Mouse (Mus musculus): Measurements from ENCODE around the gene Itga9.
"Not testable (repeated sequence)": the region's sequence is repeated elsewhere in the genome, so short reads cannot be mapped to it uniquely, and the experiment has no call there.

Gene Itga9

GRCm38 (mm10) chr9:118606148-118606816, at the start of gene Itga9:
Gene Itga9, plus strand, starts transcription at chr9:118606690.
- DNase-seq, result peak; percentile 61

- no peak for DNase-seq
Measured at GRCm38 (mm10) chr9:118556951-118557780, 49.3 kb upstream of the Itga9 start.

DNA sequence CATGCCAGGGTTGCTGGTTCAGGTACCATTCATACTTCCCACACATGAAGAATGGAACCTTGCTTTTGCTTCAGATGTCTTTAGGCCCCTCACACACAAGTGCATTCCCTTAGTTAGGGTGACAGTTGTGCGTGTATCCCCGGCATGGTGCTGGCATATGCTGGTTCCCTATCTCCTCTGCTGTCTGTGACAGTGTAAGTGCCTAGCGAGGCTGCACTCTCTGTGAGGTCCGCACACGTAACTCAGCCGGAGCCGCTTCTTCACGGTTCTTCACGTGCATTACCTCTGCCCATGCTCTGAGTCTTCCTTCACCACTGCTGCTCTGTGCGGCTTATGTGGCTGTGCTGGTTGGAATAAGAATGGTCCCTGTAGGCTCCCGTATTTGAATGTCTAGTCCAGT, 43.1 kb upstream of the Itga9 start:
- no peak for DNase-seq

GRCm38 (mm10) chr9:118563866-118564265, 42.6 kb upstream of the Itga9 start:
- DNase-seq, result no peak

GRCm38 (mm10) chr9:118564696-118565095, 41.8 kb upstream of the Itga9 start:
- no peak for DNase-seq

DNA sequence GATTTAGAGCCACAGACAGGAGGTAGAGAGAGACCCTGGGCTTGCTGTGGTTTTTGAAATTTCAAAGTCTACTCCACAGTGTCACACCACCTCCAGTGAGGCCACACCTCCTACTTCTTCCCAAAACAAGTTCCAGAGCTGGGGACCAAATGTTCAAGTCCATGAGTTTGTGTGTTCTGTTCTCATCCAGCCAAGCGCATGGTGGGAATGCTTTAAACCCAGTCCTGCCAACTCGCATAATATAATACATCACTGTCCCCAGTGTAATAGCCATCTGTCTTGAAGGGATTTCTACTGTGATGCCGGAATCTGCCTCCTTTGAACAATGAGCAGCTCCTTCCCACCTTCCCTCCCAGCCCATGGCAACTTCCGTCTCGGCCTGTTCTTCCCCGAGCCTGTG, 37.2 kb upstream of the Itga9 start:
- DNase-seq, result no peak

DNA sequence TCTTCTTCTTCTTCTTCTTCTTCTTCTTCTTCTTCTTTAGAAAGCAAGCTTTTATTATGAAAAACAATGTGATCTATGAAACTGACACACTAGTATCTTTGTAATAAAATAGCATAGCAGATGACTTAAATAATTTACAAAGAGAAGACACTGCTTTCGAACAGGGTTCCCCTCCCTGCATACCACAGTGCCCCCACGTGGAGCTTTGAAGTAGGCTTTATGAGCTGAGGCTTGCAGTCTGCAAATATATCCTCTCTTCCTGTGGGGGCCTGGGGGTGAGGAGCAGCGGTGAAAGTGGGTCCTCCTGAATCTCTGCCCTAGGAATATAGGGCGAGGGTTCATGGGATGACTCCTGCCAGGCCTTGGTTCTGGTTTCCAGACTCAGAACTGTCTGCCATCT, 35.6 kb upstream of the Itga9 start:
- no peak for DNase-seq

- no peak for DNase-seq
Measured at GRCm38 (mm10) chr9:118571701-118572100, 34.8 kb upstream of the Itga9 start.

DNA sequence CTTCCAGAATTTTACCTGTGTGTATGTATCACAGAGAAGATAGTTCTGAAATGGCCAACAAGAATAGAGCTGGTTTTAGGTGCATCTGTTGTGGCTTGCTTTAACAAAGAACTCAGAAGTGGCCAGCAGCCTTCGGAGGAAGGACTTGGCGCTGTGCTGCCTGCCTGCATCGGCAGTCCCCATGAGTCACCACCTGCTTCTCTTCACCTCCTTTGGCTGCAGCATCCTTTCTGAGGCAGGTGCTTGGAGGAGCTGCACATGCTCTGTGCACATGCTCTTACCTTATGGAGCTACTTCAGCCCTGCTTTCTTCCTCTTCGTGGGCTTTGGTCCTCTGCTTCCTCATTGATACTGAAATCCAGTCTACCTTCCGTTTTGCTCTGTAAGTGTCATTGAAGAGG, 31.6 kb upstream of the Itga9 start:
- no peak for DNase-seq

DNA sequence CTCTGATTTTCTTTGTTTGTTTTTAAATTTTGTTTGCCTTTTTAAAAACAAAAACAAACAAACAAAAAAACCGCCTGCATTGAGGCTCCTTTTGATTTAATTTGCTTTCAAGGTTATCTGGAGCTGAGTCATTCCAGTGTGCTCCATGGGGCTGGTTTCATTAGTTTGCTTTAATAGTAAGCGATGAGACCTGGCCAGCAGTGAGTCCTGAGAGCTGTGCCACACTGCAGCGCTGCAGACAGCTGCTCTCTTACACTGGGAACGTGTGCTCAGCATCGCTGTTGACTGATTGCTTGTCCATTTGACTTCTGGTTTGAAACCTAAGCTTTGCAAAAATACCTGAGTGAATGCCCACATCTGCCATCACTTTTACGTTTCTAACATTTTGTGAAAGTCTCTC, 26.1 kb upstream of the Itga9 start:
- no peak for DNase-seq

DNA sequence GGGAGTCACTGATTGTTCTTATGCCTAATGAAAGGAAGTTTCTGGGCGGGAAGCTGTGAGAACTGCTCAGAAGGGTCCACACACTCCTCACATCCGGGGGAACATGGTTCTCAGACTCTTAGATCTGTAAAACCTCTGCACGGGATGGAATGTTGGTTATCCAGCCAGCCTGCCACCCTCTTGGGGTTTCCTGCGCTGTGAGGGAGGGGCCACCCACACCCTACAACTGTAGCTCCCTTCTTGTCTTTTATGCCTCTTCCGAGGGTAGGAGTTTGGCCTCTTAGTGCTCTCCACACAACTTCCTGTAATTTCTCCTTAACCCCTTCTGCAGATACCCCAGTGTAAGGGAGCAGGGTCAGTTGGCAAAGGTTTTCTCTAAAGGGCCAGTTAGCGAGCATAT, 23.7 kb upstream of the Itga9 start:
- no peak for DNase-seq

DNA sequence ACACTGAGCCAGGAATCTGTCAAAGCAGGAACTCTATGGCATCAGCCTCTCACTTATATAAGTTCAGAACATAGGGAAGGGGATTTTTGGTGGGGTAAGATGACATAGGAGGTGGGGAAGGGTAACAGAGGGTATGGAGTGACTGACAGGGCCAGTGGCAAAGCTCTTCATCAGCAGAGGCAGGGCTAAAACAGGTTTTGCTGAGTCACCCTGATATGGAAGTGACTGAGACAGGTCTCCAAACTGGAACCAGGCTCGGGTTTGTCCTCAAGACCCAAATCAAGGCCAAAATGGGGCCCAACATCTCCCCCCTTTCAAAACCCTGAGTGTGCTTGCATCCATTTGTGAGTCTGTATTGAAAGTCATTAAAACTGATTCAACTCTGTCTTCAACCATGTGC, 21.7 kb upstream of the Itga9 start:
- no peak for DNase-seq

DNA sequence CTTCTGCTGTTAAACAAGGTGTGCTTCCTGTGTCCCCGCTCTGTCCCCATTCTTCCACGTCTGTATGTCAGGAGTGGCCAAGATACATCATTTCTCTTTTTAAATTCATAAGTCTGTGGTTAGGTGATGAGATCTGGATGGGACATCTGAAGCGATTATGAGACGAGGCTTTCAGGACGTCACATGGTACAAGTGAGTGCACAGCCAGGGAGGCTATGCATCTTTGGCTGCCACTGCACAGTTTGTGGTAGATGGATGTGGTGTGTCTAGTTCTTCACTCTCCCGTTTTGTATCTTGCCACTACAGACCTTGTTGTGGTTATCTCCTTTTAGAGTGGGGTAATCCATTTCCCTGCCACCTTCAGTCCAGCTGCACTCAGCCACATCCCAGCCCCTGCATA, 20.5 kb upstream of the Itga9 start:
- no peak for DNase-seq

DNA sequence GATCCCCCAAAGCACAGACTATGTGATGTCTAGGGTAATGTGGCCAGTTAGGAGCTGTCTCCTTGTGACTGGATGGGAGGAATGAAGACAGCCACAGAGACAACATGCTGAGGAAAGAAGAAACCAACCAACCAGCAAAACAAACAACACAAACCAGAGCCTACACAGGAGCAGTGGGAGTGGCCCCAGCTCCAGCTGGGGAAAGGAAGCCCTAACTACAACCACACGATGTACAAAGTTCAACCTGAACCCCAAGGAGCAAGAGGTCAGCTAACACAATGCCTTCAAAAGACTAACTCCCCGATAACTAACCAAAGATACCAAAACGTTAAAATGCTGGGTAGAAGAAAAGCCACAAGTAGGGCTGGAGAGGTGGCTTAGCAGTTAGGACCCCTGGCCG, 19.4 kb upstream of the Itga9 start:
- DNase-seq, result no peak

GRCm38 (mm10) chr9:118589249-118589648, 17.2 kb upstream of the Itga9 start:
- no peak for DNase-seq

- no peak for DNase-seq
Measured at GRCm38 (mm10) chr9:118590230-118590629, 16.3 kb upstream of the Itga9 start.

DNA sequence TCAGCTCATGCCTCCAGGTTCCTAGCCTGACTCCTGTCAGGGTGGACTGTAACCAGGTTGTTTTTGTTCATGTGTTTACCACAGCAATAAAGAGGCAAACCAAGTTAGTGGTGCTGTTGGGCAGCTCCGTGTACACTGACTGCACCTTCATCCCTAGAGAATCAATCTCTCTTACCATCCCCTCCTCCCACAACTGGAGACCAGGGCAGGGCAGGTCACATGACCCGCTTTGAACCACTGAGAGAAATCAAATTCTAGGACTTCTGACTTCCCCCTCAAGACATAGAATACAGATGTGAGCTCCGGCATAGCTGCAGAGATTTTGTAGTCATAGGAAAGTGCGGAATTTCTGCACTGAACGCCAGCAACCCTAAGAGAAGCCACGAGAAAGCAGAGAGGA, 14.9 kb upstream of the Itga9 start:
- no peak for DNase-seq

GRCm38 (mm10) chr9:118592585-118593249, 13.8 kb upstream of the Itga9 start:
- DNase-seq, result peak; percentile 71

- DNase-seq, result no peak
Measured at GRCm38 (mm10) chr9:118593443-118593842, 13.0 kb upstream of the Itga9 start.

DNA sequence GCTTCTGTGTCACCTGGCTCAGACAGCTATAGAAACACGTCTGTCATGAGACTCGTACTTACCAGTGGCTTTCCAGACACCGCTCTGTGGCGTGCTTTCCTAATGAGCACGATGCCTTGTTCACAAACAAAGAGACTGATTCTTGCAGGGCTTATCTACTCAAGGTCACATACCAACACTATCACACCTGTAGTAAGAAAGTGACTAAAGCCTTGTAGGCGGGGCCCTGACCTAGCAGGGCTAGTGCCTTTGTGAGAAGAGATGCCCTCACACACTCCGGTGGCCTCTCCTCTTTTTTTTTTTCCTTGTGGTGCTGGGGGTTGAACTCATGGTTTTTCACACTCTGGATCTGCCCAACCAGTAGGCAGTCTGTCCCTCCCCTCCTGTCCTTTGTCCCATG, 9.7 kb upstream of the Itga9 start:
- DNase-seq, result no peak

DNA sequence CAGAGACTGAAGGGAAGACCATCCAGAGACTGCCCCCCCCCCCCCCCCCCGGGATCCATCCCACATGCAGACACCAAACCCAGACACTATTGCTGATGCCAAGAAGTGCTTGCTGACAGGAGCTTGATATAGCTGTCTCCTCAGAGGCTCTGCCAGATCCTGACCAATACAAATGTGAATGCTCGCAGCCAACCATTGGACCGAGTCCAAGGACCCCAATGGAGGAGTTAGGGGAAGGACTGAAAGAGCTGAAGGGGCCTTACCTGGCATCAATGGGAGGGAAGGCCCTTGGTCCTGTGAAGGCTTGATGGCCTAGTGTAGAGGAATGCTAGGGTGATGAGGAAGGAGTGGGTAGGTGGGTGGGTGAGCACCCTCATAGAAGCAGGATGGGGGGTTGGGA, 6.1 kb upstream of the Itga9 start:
- DNase-seq, result not testable (repeated sequence)

DNA sequence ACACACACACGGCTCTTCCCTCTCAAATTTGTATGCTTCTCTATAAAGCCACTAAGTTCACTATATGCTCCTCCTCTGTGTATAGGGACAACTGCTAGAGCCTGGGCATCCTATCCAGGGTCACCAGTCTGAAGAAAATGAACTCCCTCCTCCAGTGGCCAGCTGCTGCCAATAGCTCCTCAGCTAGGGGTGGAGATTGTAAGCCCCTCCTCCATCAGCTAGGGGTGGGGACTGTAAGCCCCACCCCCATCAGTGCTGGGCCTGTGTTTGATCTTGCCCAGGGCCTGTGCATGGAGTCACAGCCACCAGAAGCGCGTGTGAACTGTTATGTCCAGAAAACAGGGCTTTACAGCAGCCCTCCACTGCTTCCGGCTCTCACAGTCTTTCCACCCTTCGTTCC, 3.9 kb upstream of the Itga9 start:
- DNase-seq, result no peak

GRCm38 (mm10) chr9:118606817-118607371, 404 bp downstream of the Itga9 start:
- no peak for DNase-seq
